Mouse (Mus musculus): Measurements from ENCODE around the gene Efl1. TPM values are rescaled to one million over a fixed set of nuclear protein-coding genes. Genes with fewer than 3 reads are reported as not detected.

Efl1 gene
- polyA plus RNA-seq, 1 experiment from 2014 or later: 22.8 TPM

DNA sequence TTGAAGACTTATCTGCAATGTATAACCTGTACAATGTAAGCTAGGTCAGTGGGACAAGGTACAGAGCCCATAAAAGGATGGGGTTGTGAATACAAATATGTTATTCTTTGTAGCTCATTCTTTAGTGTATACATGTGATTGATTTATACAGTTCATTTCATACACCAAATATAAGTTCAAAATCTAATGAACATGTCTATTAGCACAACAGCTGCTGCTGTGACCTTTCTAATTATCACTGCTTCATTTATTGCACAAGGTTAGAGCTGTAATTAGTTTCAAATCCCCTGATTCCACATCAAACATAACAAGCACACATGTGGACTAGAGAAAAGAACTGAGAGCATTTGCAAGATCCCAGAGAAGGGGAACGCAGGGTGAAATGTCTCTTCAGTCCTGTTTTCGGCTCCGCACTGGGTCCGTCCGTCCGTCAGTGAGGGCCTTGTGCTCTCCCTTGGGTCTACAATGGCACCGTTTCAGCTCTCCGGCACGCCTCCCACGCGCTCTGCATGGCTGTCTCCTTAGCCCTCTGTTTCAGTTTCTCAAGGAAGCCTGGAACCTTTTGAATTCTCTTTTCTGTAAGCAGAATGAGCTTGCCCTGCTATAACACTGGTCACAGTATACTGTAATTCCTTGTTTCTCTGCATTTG is 94.8 kb downstream of the Efl1 start:
- Histone ChIP-seq H3K27me3 (ENCODE audit: control insufficient read depth, insufficient read depth, low read length) (no peaks in the 10 kb centered on the region), H3K4me3 (replicated peaks; ENCODE audit: low read length) (no peak overlapping the region), H3K4me1 (ENCODE audit: control insufficient read depth, insufficient read depth, low read length) (peaks cover 2% of the 10 kb centered on the region; the same call in 1 of the 2 replicates), H3K9me3 (replicated peaks; ENCODE audit: control insufficient read depth, low read length) (no peaks in the 10 kb centered on the region), H3K9ac (ENCODE audit: low read length) (no peak overlapping the region), H3K36me3 (ENCODE audit: control insufficient read depth, insufficient read depth, low read length) (no peaks in the 10 kb centered on the region), H3K27ac (ENCODE audit: low read length) (no peak overlapping the region), H3K4me2 (ENCODE audit: low read depth, low read length) (no peak overlapping the region)
- no peak for ATAC-seq (ENCODE audit: insufficient read depth, low FRiP score)
- WGBS: 75% methylated on average over 11 of the region's 11 CpGs

DNA sequence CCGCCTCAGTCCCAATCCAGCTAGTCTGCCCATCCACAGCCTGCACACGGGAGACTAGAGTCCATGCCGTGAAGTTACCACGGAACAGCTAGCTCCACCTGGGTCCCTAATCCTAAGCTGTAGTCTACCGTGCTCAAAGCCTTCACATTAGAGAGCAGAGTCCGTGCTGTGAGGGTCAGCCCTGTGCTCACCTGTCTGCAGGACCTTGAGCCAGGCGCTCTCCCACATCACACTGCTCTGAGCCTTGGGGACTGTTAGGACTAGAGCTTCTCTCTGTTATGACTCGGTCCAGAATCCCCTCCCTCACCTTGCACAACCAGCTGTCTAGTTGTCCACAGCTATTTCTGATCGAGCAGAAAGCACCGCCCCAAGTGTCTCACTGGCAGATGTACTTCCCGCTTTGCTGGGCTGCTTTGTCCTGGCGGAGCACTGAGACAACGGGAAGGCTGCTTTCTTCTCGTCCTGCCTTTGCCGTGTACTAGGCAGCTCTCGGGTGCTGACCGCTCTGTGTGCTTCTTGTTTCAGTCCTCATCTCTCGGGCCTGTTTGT is 95.8 kb downstream of the Efl1 start:
- Histone ChIP-seq H3K4me2 (ENCODE audit: low read depth, low read length) (no peak overlapping the region), H3K9me3 (replicated peaks; ENCODE audit: control insufficient read depth, low read length) (no peaks in the 10 kb centered on the region), H3K27ac (ENCODE audit: low read length) (peak overlapping the region; percentile 6; the same call in 1 of the 2 replicates), H3K9ac (ENCODE audit: low read length) (no peak overlapping the region), H3K36me3 (ENCODE audit: control insufficient read depth, insufficient read depth, low read length) (no peaks in the 10 kb centered on the region), H3K4me3 (replicated peaks; ENCODE audit: low read length) (no peak overlapping the region), H3K27me3 (ENCODE audit: control insufficient read depth, insufficient read depth, low read length) (no peaks in the 10 kb centered on the region), H3K4me1 (ENCODE audit: control insufficient read depth, insufficient read depth, low read length) (peaks cover 2% of the 10 kb centered on the region; the same call in 1 of the 2 replicates)
- no peak; the same call in 1 of the 2 replicates for ATAC-seq (ENCODE audit: insufficient read depth, low FRiP score)
- 76% methylated on average over 18 of the region's 18 CpGs for WGBS

- ATAC-seq (ENCODE audit: insufficient read depth, low FRiP score): no peak
- H3K4me2 ChIP-seq (ENCODE audit: low read depth, low read length): no peak overlapping the region
- H3K9ac ChIP-seq (ENCODE audit: low read length): no peak overlapping the region
- no peak overlapping the region for H3K27ac ChIP-seq (ENCODE audit: low read length)
- H3K4me3 ChIP-seq (replicated peaks; ENCODE audit: low read length): no peak overlapping the region
- no peaks in the 10 kb centered on the region for H3K36me3 ChIP-seq (ENCODE audit: control insufficient read depth, insufficient read depth, low read length)
- WGBS: 61% methylated on average over 2 of the region's 2 CpGs
- H3K9me3 ChIP-seq (replicated peaks; ENCODE audit: control insufficient read depth, low read length): no peaks in the 10 kb centered on the region
- H3K27me3 ChIP-seq (ENCODE audit: control insufficient read depth, insufficient read depth, low read length): no peaks in the 10 kb centered on the region
- peaks cover 17% of the 10 kb centered on the region for H3K4me1 ChIP-seq (ENCODE audit: control insufficient read depth, insufficient read depth, low read length)
These were observed 100.4 kb downstream of the Efl1 start for GRCm38 (mm10) chr7:82748812-82749211.

DNA sequence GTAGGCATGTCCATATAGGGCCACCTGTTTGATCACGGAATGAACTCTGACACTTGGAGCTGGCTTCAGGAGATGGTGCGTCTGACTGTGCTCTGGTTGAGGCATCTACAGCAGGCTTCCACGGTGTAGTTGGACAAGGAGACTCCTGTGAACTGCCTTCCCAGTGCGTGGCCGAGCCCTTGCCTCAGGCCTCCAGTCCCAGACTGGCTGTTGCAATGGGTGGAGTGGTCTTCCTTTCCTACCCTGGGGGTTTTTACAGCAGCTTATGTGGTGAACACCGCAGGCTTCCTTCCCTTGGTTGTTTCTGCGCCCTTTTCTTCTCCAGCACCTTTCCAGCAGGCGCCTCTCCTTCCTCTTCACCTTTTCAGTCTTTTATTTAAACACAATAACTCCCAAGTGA is 100.8 kb downstream of the Efl1 start:
- Histone ChIP-seq H3K27ac (ENCODE audit: low read length) (0 out of 2 replicates have a peak overlapping the region, but pooled peaks have one; percentile 21), H3K4me3 (replicated peaks; ENCODE audit: low read length) (no peak overlapping the region), H3K9ac (ENCODE audit: low read length) (no peak overlapping the region), H3K4me1 (ENCODE audit: control insufficient read depth, insufficient read depth, low read length) (peaks cover 16% of the 10 kb centered on the region), H3K27me3 (ENCODE audit: control insufficient read depth, insufficient read depth, low read length) (no peaks in the 10 kb centered on the region), H3K4me2 (ENCODE audit: low read depth, low read length) (no peak overlapping the region), H3K9me3 (replicated peaks; ENCODE audit: control insufficient read depth, low read length) (no peaks in the 10 kb centered on the region), H3K36me3 (ENCODE audit: control insufficient read depth, insufficient read depth, low read length) (no peaks in the 10 kb centered on the region)
- no peak for ATAC-seq (ENCODE audit: insufficient read depth, low FRiP score)
- WGBS: 81% methylated on average over 8 of the region's 8 CpGs

- Histone ChIP-seq H3K4me1 (ENCODE audit: control insufficient read depth, insufficient read depth, low read length) (peaks cover 15% of the 10 kb centered on the region), H3K9ac (ENCODE audit: low read length) (0 out of 2 replicates have a peak overlapping the region, but pooled peaks have one; percentile 18), H3K4me2 (ENCODE audit: low read depth, low read length) (peak overlapping the region; percentile 3; the same call in 1 of the 2 replicates), H3K9me3 (replicated peaks; ENCODE audit: control insufficient read depth, low read length) (no peaks in the 10 kb centered on the region), H3K36me3 (ENCODE audit: control insufficient read depth, insufficient read depth, low read length) (no peaks in the 10 kb centered on the region), H3K27me3 (ENCODE audit: control insufficient read depth, insufficient read depth, low read length) (no peaks in the 10 kb centered on the region), H3K4me3 (replicated peaks; ENCODE audit: low read length) (no peak overlapping the region), H3K27ac (ENCODE audit: low read length) (peak overlapping the region; percentile 65)
- 40% methylated on average over 8 of the region's 8 CpGs for WGBS
- peak; percentile 81 for ATAC-seq (ENCODE audit: insufficient read depth, low FRiP score)
These were observed 104.0 kb downstream of the Efl1 start for GRCm38 (mm10) chr7:82752171-82753085.

DNA sequence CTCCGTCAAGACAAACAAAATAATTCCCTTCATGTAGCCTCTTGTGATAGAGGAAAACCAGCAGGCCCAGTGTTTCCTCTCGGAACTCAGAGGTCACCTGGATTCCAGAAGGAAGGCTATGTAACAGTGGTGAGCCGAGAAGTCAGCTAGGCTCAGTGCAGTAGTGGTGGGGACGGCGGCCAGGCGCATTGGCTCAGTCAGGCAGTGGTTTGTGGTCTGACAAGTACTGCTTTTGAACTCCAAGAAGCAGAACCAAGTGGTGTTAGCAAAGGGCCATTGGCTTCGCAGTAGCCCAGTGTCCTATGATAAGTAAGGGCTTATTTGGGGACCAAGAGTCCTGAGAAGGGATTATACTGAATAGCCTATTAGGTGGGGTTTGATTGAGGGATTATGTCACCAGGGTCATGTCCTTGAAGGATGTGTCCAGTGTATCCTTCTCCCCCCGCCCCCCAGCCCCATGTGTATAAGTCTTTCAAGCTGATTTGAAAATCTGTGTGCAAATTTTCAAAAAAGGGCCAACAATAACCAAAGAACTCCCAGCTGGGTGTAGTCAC is 107.3 kb downstream of the Efl1 start:
- Histone ChIP-seq H3K27ac (ENCODE audit: low read length) (no peak overlapping the region), H3K36me3 (ENCODE audit: control insufficient read depth, insufficient read depth, low read length) (no peaks in the 10 kb centered on the region), H3K4me1 (ENCODE audit: control insufficient read depth, insufficient read depth, low read length) (peaks cover 15% of the 10 kb centered on the region), H3K4me3 (replicated peaks; ENCODE audit: low read length) (no peak overlapping the region), H3K9me3 (replicated peaks; ENCODE audit: control insufficient read depth, low read length) (no peaks in the 10 kb centered on the region), H3K4me2 (ENCODE audit: low read depth, low read length) (no peak overlapping the region), H3K27me3 (ENCODE audit: control insufficient read depth, insufficient read depth, low read length) (no peaks in the 10 kb centered on the region), H3K9ac (ENCODE audit: low read length) (no peak overlapping the region)
- 79% methylated on average over 8 of the region's 8 CpGs for WGBS
- no peak for ATAC-seq (ENCODE audit: insufficient read depth, low FRiP score)

GRCm38 (mm10) chr7:82758521-82758920 is 110.1 kb downstream of the Efl1 start:
- ATAC-seq (ENCODE audit: insufficient read depth, low FRiP score): no peak
- no peak overlapping the region for H3K27ac ChIP-seq (ENCODE audit: low read length)
- no peak overlapping the region for H3K4me2 ChIP-seq (ENCODE audit: low read depth, low read length)
- H3K4me1 ChIP-seq (ENCODE audit: control insufficient read depth, insufficient read depth, low read length): no peaks in the 10 kb centered on the region
- no peaks in the 10 kb centered on the region for H3K27me3 ChIP-seq (ENCODE audit: control insufficient read depth, insufficient read depth, low read length)
- no peak overlapping the region for H3K4me3 ChIP-seq (replicated peaks; ENCODE audit: low read length)
- no peaks in the 10 kb centered on the region for H3K9me3 ChIP-seq (replicated peaks; ENCODE audit: control insufficient read depth, low read length)
- no peak overlapping the region for H3K9ac ChIP-seq (ENCODE audit: low read length)
- H3K36me3 ChIP-seq (ENCODE audit: control insufficient read depth, insufficient read depth, low read length): peaks cover 8% of the 10 kb centered on the region; the same call in 1 of the 2 replicates
- 67% methylated on average over 4 of the region's 4 CpGs for WGBS

DNA sequence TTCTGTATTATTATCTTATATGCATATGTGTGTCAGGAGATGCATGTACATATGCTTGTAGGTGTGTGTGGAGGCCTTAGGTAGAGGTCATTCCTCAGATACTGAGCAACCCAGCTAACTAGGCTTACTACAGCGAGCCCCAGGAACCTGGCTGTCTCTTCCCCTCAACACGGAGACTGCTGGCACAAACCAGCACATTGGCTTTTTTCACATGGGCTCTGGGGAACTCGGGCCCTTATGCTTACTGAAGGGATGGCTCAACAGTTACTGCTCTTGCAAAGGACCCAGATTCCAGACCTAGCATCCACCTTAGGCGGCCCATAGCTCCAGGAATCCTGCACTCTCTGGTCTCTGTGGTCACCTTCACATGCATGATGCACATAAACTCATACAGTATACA is 110.7 kb downstream of the Efl1 start:
- Histone ChIP-seq H3K4me3 (replicated peaks; ENCODE audit: low read length) (no peak overlapping the region), H3K9ac (ENCODE audit: low read length) (no peak overlapping the region), H3K27ac (ENCODE audit: low read length) (no peak overlapping the region), H3K36me3 (ENCODE audit: control insufficient read depth, insufficient read depth, low read length) (peaks cover 8% of the 10 kb centered on the region; the same call in 1 of the 2 replicates), H3K9me3 (replicated peaks; ENCODE audit: control insufficient read depth, low read length) (no peaks in the 10 kb centered on the region), H3K4me2 (ENCODE audit: low read depth, low read length) (no peak overlapping the region), H3K4me1 (ENCODE audit: control insufficient read depth, insufficient read depth, low read length) (no peaks in the 10 kb centered on the region), H3K27me3 (ENCODE audit: control insufficient read depth, insufficient read depth, low read length) (no peaks in the 10 kb centered on the region)
- ATAC-seq (ENCODE audit: insufficient read depth, low FRiP score): no peak
- WGBS: 81% methylated on average over 4 of the region's 4 CpGs
